Mouse (Mus musculus) layer of hippocampus, postnatal 36 days (tissue): Measurements from ENCODE around the gene Echdc3. TPM values are rescaled to one million over a fixed set of nuclear protein-coding genes. Genes with fewer than 3 reads are reported as not detected.

Source experiments
- DNase-seq, 2 experiments: peaks; one replicate each; pipeline ENCODE4 v3.0.0; 2022
- total RNA-seq, 2 experiments: library from RNA; stranded (reverse); gene quantifications; 2 replicates each; pipeline ENCODE4 v1.2.3; 2021

Echdc3 gene
- total RNA-seq, 2 experiments from 2014 or later = 0.62 to 0.78 TPM

DNA sequence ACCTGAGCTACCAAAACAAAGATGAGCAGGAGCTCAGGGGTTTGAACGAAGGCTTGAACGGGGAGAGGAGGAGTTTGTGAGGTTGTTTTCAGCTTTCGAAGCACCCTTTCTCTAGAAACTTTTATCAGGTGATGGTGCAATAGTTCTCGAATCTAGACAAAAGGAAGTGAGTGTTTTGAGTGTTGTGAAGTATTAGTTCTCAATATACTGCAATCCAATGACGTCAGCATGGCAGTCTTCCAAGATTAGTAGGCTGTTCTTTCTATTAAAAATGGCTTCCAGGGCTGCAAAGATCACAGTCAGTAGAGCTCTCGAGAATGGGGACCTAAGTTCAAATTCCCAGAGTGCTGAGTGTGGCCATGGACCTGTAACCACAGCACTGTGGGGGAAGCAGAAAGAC is 47.1 kb downstream of the Echdc3 start:
- no peak for DNase-seq

- no peak for DNase-seq
These were observed 48.1 kb downstream of the Echdc3 start for GRCm38 (mm10) chr2:6164606-6165290.

DNA sequence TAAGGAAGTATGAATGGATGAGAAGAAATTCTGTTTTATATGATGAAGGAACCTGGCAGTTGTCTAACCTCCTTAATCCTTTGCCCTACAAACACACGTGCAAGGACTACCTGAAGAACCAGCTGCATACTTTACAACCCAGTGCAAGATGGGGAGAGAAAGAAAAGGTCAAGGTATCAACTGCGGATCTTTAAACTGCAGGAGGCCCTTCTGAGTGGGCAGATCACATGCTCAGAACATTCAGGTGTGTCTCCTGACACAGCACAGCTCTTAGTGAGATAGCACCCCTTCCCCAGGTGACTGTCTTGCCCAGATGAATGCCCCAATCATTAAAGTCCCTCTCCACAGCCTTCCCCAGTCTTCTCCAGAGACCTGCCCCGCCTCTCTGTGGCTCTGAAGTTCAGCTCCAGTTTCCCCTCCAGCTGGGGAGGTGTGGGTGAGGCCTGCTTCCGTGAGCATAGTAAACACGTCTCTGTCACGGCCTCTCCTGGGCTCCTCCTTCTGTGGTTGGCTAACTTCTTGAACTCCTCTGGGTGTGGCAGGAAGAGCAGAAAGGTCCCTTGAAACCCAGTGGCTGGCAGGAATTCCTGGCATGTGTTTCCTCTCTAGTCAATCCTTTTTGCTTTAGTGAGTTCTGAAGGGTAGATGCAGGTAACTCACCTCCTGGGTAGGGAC is 50.3 kb downstream of the Echdc3 start:
- no peak for DNase-seq

DNA sequence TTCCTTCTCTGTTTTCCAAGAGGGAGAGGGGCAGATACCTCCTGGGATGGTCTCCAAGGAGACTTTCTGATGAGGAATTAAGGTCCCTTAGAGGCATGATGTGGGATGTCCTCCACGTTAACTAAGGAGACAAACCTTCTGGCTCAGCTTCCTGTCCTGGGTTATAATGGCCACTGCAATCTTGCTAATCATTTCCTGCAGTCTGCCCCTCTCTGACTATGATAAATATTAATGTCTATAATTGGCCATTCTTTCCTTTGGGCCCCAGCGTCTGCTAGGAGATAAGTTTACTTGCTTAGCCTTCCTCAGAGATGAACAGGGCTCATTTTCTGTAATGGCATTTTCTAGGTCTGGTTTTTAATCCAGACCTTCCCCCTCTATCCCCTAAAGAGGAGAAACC is 53.1 kb downstream of the Echdc3 start:
- DNase-seq = no peak

DNA sequence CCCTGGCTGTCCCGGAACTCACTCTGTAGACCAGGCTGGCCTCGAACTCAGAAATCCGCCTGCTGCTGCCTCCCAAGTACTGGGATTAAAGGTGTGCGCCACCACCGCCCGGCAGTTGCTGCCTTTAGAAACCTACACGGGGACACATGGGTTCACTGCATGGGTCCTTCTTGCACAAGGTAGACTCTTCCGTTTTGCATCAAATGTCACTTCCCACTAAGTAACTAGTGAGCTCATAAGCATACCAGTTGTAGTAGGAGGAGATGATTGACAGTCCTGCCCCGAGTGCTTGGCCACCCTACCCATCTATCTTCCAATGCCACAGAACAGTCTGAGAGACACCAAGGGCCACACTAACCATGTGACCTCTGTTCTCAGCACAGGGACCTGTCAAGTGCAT is 53.6 kb downstream of the Echdc3 start:
- no peak for DNase-seq

GRCm38 (mm10) chr2:6157635-6158034 is 55.2 kb downstream of the Echdc3 start:
- DNase-seq = no peak

DNA sequence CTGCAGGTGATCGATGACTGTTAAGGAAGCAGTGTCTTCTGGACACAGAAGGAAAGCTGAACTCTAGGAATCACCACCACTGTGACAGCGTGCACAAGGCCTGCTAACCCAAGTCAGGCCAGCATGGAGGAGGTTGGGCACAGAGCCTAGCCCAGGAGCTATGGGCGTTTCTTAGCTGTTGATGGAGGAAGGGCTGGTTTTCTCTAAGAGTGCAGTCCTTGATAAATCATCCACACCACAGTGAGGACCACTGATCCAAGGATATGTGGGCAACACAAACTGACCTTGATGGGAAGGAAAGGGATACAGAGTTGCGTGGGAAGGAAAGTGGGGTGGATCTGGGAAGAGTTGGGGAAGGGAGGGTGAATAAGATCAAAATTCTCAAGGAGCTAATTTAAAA is 55.6 kb downstream of the Echdc3 start:
- DNase-seq = no peak

DNA sequence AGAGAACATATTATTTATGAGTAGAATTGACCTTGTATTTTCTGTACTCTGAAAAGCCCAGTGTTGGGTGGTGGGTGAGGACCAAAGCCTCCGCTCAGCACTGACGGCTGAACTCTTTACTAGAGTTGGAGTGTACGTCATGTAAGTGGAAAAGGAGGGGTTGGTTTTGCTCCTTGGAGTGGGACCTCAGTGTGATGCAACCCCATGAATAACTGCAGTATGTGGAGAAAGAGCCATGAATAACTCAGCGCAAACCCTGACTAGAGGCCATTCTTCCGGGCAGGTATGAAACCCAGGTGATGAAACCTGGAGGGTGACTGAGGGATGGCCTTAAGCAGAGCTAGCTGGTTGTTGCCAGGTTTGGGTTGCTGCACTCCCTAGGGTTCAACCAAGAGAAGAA is 63.0 kb downstream of the Echdc3 start:
- no peak for DNase-seq

DNA sequence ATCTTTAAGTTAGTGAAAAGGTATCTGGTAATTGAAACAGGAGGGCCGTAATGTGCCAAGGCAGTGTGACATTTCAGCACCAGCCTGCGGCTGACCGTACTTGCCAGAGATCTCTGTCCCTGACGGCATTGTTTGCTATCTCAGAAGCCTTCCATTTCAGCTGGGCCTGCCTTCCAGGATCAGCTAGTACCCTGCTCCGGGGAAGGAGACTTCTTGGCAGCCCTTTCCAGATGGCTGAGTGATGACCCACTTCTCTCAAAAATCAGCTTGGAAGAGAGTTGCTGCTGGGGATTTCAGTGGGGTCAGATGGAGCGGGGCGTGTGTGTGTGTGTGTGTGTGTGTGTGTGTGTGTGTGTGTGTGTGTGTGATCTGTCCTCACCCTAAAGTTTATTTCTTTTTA is 65.9 kb downstream of the Echdc3 start:
- no peak for DNase-seq

DNA sequence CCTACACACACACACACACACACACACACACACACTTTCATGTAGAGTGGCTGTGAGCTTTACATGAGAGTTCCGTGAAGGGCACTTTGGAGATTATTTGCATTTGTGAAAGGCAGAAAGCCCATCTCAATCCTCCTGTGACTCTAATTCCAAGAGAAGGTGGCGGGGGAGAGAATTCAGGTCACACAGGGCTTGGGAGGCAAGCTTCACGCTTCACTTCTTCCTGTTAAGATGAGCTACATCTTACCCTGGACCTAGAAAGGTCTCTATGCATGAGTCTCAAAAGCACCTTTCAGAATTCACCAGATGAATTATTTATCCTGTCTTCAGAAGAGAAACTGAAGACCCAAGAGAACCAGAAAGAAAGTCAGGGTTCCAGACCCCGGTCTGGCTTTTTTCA is 66.6 kb downstream of the Echdc3 start:
- DNase-seq = no peak

GRCm38 (mm10) chr2:6145611-6146010 is 67.2 kb downstream of the Echdc3 start:
- no peak for DNase-seq

GRCm38 (mm10) chr2:6142915-6143654 is 69.7 kb downstream of the Echdc3 start:
- no peak for DNase-seq

GRCm38 (mm10) chr2:6140572-6141161 is 72.2 kb downstream of the Echdc3 start:
- DNase-seq = no peak

Other genes with a start within 250 kb of the Echdc3 start
- 1 to 10 TPM; 2.2 to 2.3 TPM for gene Proser2, start 82.8 kb downstream of the Echdc3 start, total RNA-seq
- 10 to 100 TPM; 13.0 to 16.7 TPM for gene Usp6nl, start 109.6 kb upstream of the Echdc3 start, total RNA-seq